Mouse (Mus musculus) limb, embryonic 11.5 days (tissue): ENCODE measurements around the gene Lhx8. TPM values are rescaled to one million over a fixed set of nuclear protein-coding genes. Genes with fewer than 3 reads are reported as not detected.

ENCODE experiments used
- ATAC-seq: fragments of 200-750 bp; cut with Nextera tagmentation; 2 replicates; pipeline ENCODE4 v1.8.0; 2017; ENCODE audit warnings: low read depth; ENCODE audit not compliant: insufficient number of reproducible peaks, low FRiP score, low TSS enrichment
- DNase-seq: peaks from one replicate; pipeline ENCODE4 v3.0.0-alpha.2; 2015; ENCODE audit warnings: low spot score
- H3K27ac ChIP-seq: fragments of 300-500 bp; sonication (generic); replicated peaks from 2 replicates; pipeline ENCODE4 v1.5.1; 2014; ENCODE audit warnings: low read depth, mild to moderate bottlenecking, low read length
- H3K27me3 ChIP-seq: fragments of 300-500 bp; sonication (generic); 2 replicates; pipeline ENCODE4 v1.6.1; 2014; ENCODE audit warnings: mild to moderate bottlenecking, low read length, mixed read lengths; ENCODE audit not compliant: control insufficient read depth, insufficient read depth
- H3K36me3 ChIP-seq: fragments of 300-500 bp; sonication (generic); 2 replicates; pipeline ENCODE4 v1.6.1; 2014; ENCODE audit warnings: mild to moderate bottlenecking, low read length, moderate library complexity, mixed read lengths; ENCODE audit not compliant: control insufficient read depth, insufficient read depth
- H3K4me1 ChIP-seq: fragments of 300-500 bp; sonication (generic); 2 replicates; pipeline ENCODE4 v1.6.1; 2014; ENCODE audit warnings: low read length, mixed read lengths; ENCODE audit not compliant: control insufficient read depth, insufficient read depth
- H3K4me2 ChIP-seq: fragments of 300-500 bp; sonication (generic); 2 replicates; pipeline ENCODE4 v1.6.1; 2014; ENCODE audit warnings: low read depth, mild to moderate bottlenecking, moderate library complexity; ENCODE audit not compliant: severe bottlenecking
- H3K4me3 ChIP-seq: fragments of 300-500 bp; sonication (generic); 2 replicates; pipeline ENCODE4 v1.5.1; 2014; ENCODE audit warnings: low read depth, low read length
- H3K9ac ChIP-seq: fragments of 300-500 bp; sonication (generic); 2 replicates; pipeline ENCODE4 v1.6.1; 2014; ENCODE audit warnings: mild to moderate bottlenecking, low read length
- H3K9me3 ChIP-seq: fragments of 300-500 bp; sonication (generic); 2 replicates; pipeline ENCODE4 v1.6.1; 2016; ENCODE audit warnings: low read length; ENCODE audit not compliant: control insufficient read depth
- WGBS: fragments of 180-500 bp; shearing (Covaris S2); extraction: QIAGEN DNeasy Blood & Tissue Kit; methylation state at CpG from one replicate; pipeline ENCODE4 v1.1.7; 2014; 5-methylcytosine and 5-hydroxymethylcytosine counted together
- polyA plus RNA-seq: library from polyadenylated mRNA; unstranded; fragments of >200 nt; fragmentation: Nextera tagmentation; extraction: Ambion mirVana; gene quantifications from 2 replicates; pipeline ENCODE4 v1.2.1, GENCODE M21; 2014

The Lhx8 gene
- polyA plus RNA-seq, 1 experiment from 2014 or later = 0.28 TPM

DNA sequence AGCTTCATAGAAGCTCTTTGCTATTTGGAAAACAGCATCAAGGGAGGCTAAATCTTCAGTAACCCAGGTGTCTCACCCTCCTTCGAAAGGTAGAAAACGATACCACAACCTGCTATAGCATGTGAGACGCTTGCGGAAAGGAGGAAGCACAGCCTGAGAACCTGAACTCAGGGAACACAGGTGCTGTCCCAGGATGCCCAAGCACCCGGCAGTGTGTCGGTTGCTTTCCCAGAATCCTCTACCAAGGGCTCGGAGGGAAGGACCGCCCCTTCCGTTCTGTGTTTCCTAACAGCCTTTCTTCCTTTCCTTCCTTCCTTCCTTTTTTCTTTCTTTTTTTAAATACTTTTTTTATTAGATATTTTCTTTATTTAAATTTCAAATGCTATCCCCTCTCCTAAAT is 30.5 kb downstream of the Lhx8 start:
- H3K27ac ChIP-seq = no peak overlapping the region
- DNase-seq (no peak), ATAC-seq (no peak)
- H3K27me3 ChIP-seq = no peaks in the 10 kb centered on the region
- no peaks in the 10 kb centered on the region for H3K36me3 ChIP-seq
- no peak overlapping the region for H3K9ac ChIP-seq
- no peaks in the 10 kb centered on the region for H3K4me1 ChIP-seq
- H3K4me3 ChIP-seq = no peak overlapping the region
- 90% methylated on average over 9 of the region's 9 CpGs for WGBS
- no peak overlapping the region for H3K4me2 ChIP-seq
- H3K9me3 ChIP-seq = no peaks in the 10 kb centered on the region

DNA sequence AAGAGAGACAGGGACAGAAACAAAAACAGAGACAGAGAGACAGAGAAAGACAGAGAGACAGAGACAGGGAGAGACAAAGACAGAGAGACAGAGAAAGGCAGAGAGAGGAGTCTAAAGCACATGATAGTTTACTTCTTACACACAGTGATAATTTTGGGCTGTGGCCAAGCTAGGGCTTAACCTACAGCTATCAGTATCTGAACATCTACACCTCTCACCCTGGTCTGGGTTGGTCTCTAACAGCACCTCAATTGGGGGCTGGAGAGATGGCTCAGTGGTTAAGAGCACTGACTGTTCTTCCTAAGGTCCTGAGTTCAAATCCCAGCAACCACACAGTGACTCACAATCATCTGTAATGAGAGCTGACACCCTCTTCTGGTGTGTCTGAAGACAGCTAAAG is 32.0 kb downstream of the Lhx8 start:
- H3K4me2 ChIP-seq = no peak overlapping the region
- DNase-seq (no peak), ATAC-seq (no peak)
- H3K27ac ChIP-seq = no peak overlapping the region
- H3K4me3 ChIP-seq = no peak overlapping the region
- H3K27me3 ChIP-seq = no peaks in the 10 kb centered on the region
- H3K4me1 ChIP-seq = no peaks in the 10 kb centered on the region
- H3K9ac ChIP-seq = no peak overlapping the region
- H3K9me3 ChIP-seq = no peaks in the 10 kb centered on the region
- H3K36me3 ChIP-seq = no peaks in the 10 kb centered on the region

DNA sequence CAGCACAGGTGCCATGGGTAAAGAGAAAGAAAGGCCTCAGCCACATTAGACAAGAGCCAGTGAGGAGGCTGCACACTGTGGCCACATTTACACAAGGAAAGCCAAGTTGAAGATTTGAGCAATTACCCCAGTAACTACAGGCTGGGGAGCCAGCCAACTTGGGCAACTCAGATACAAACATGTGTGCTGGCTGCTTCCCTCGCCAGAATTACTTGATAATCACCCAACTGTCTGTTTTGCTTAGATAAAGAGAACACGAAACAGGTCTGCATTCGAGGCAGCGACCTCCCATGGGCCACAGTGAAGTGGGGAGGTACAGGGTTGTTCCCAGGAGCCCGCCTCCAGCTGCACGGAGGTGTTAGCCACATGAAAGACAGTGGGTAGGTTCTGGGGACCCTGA is 33.0 kb downstream of the Lhx8 start:
- Histone ChIP-seq H3K4me1 (no peaks in the 10 kb centered on the region), H3K9ac (no peak overlapping the region), H3K9me3 (no peaks in the 10 kb centered on the region), H3K4me3 (no peak overlapping the region), H3K27me3 (no peaks in the 10 kb centered on the region), H3K36me3 (no peaks in the 10 kb centered on the region), H3K4me2 (no peak overlapping the region), H3K27ac (no peak overlapping the region)
- DNase-seq = no peak
- ATAC-seq = no peak
- WGBS = 55% methylated on average over 6 of the region's 6 CpGs

DNA sequence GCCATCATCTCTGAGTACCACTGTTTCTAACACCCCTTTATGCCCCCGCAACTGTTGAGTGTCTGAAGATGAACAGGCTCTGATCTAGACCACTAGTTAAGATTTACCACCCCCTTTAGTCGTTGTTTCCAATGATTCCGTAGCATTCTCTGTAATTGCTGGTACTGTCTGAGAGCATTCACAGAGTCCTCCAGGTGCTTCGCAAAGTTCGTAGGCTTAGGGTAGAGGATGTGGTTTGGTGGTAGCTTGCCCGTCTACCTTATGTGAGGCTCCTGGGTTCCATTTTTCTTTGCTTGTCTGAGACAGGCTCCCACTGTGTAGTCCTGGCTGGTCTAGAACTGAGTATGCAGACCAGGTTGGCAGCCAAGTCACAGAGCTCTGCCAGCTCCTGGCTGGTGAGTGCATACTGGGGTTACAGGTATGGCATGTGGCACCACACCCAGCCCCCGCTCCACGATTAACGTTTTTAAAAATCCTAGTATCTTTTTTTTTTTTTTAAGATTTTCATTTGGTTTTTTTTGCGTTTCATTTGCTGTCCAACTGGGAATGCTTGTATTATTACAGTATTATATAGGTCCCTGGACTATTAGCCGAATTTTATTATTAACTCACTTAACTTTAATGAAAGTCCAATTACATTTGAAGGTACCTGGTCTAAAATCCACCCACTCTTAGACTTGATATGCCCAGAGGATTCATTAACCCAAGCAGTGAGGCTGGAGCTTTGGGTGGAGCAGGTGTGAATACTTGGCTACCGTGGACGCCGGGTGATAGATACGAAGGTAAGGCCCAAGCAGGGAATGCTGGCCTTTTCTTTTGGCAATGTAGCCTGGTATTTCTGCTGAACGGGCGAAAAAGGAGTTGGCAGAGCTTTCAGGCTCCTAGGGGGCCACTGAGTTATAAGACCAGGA is 35.3 kb downstream of the Lhx8 start:
- Histone ChIP-seq H3K9ac (no peak overlapping the region), H3K4me1 (no peaks in the 10 kb centered on the region), H3K27me3 (no peaks in the 10 kb centered on the region), H3K36me3 (no peaks in the 10 kb centered on the region), H3K4me2 (no peak overlapping the region), H3K4me3 (no peak overlapping the region), H3K9me3 (no peaks in the 10 kb centered on the region), H3K27ac (no peak overlapping the region)
- no peak for DNase-seq
- WGBS = 90% methylated on average over 17 of the region's 17 CpGs
- no peak for ATAC-seq

DNA sequence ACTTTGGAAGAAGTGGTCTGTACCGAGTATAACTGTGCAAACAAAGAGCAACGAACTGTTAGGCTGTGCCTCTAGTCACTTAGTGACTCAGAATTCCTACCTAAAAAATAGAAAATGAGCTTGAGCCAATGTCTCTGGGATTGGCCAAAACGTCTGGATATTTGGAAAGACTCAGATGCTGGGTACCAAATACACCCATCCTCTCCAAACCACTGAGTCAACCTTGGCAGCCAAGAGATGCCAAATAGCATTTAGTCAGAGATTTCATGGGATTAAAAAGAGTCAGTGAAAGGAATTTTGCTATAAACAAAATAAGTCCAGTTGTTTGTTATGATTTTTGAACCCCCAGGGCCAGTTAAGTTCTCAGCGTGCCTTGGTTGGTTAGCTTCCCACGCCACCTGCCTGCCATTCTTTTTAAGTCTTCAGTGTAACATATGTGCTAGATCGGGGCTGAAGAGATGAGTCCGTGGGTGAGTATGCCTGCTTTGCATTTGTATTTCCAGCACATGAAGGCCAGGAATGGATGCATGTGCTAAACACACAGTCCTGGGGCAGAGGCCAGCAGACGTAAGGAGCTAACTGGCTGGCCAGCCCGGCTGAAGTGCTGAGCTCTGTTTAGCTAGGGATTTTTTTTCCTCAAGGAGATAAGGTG is 36.5 kb downstream of the Lhx8 start:
- Histone ChIP-seq H3K9me3 (no peaks in the 10 kb centered on the region), H3K4me3 (no peak overlapping the region), H3K4me1 (no peaks in the 10 kb centered on the region), H3K36me3 (no peaks in the 10 kb centered on the region), H3K27me3 (no peaks in the 10 kb centered on the region), H3K4me2 (no peak overlapping the region), H3K9ac (no peak overlapping the region), H3K27ac (no peak overlapping the region)
- 84% methylated on average over 9 of the region's 9 CpGs for WGBS
- no peak for DNase-seq
- ATAC-seq = no peak

DNA sequence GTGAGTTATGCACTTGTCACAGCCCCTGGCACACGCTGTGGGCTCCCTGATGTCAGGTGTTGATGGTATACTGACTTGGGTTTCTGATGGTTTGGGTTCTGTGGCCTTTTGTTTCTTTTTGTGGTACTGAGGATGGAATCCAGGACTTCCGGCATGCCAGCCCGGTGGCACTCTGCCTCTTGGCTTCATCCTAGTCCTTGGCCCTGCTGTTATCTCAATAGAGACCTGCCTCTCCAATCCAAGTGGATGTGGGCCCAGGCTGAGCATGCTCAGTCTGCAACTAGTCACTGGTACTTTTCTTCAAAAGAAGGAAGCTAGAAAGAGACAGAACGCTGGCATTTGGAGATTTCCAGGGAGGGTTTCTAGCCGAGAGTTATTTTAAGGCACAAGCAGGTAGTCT is 38.3 kb downstream of the Lhx8 start:
- ATAC-seq = no peak
- DNase-seq = no peak
- H3K4me3 ChIP-seq = no peak overlapping the region
- WGBS = 73% methylated on average over 5 of the region's 5 CpGs
- H3K27ac ChIP-seq = no peak overlapping the region
- no peak overlapping the region for H3K9ac ChIP-seq
- no peaks in the 10 kb centered on the region for H3K4me1 ChIP-seq
- H3K9me3 ChIP-seq = no peaks in the 10 kb centered on the region
- no peaks in the 10 kb centered on the region; the same call in 1 of the 2 replicates for H3K27me3 ChIP-seq
- no peak overlapping the region for H3K4me2 ChIP-seq
- no peaks in the 10 kb centered on the region for H3K36me3 ChIP-seq

DNA sequence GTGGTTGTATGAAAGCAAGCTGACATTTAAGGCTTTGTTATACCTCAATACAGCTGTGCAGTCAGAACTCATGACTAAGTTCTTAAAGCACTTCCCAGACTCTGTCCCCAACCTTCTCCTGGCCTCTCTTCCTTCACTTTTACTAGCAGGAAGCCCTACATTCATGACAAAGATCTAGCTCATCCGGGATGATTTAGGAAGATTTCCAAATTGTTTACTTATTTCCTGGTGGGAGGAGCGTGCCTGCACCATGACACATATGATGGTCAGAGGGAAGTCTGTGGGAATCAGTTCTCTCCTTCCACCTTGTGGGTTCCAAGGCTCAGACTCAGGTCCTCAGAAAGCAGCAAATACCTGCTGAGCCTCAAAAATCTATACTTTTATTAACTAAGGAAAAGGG is 40.1 kb downstream of the Lhx8 start:
- Histone ChIP-seq H3K9me3 (no peaks in the 10 kb centered on the region), H3K36me3 (no peaks in the 10 kb centered on the region), H3K9ac (no peak overlapping the region), H3K27ac (no peak overlapping the region), H3K27me3 (no peaks in the 10 kb centered on the region; the same call in 1 of the 2 replicates), H3K4me1 (no peaks in the 10 kb centered on the region), H3K4me3 (no peak overlapping the region), H3K4me2 (no peak overlapping the region)
- DNase-seq = no peak
- 80% methylated on average over 2 of the region's 2 CpGs for WGBS
- no peak for ATAC-seq

DNA sequence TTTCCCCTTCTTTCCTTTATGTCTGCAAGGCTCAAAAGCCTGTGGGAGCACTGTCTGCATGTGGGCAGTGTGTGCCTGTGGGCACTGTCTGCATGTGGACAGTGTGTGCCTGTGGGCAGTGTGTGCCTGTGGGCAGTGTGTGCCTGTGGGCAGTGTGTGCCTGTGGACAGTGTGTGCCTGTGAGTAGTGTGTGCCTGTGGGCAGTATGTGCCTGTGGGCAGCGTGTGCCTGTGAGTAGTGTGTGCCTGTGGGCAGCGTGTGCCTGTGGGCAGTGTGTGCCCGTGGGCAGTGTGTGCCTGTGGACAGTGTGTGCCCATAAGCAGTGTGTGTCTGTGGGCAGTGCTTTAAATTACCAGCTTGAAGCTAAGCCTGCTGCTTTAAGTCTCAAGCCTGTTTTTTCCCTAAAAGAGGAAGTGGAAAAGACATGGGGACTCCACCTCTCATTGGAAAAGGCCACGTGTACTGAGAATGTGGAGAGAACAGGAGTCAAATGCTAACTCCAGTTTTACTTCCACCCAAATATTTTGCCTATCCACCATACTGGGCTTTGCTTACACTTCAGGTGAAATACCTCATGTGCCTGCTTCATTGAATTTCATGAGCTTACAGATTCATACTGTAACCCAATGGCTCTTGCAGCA is 41.9 kb downstream of the Lhx8 start:
- ATAC-seq = no peak

More for the DNA sequence above, 41.9 kb downstream of the Lhx8 start:
- Histone ChIP-seq H3K4me2 (no peak overlapping the region), H3K36me3 (no peaks in the 10 kb centered on the region), H3K4me1 (0 out of 2 replicates have a peak, but pooled peaks cover 3% of the 10 kb centered on the region), H3K4me3 (no peak overlapping the region), H3K27ac (no peak overlapping the region), H3K27me3 (no peaks in the 10 kb centered on the region; the same call in 1 of the 2 replicates), H3K9ac (no peak overlapping the region), H3K9me3 (no peaks in the 10 kb centered on the region)
- DNase-seq = no peak
- 83% methylated on average over 4 of the region's 4 CpGs for WGBS
